Mouse (Mus musculus) embryo, embryonic 11.5 days (tissue): ENCODE data around the gene Hoxa1.

Experiments used
- DNase-seq: peaks from one replicate; pipeline ENCODE4 v3.0.0-alpha.2; 2012; ENCODE audit warnings: low read depth, low spot score

The Hoxa1 gene

GRCm38 (mm10) chr6:52170898-52171223, 12.7 kb upstream of the Hoxa1 start:
- DNase-seq: no peak

GRCm38 (mm10) chr6:52170166-52170897, 12.2 kb upstream of the Hoxa1 start:
- DNase-seq: no peak

GRCm38 (mm10) chr6:52169499-52170165, 11.5 kb upstream of the Hoxa1 start:
- no peak for DNase-seq

- DNase-seq: no peak
Measured at GRCm38 (mm10) chr6:52168191-52169055, 10.3 kb upstream of the Hoxa1 start.

- no peak for DNase-seq
Measured at GRCm38 (mm10) chr6:52167736-52168161, 9.6 kb upstream of the Hoxa1 start.

GRCm38 (mm10) chr6:52167176-52167575, 9.1 kb upstream of the Hoxa1 start:
- no peak for DNase-seq

- DNase-seq: no peak
Measured at GRCm38 (mm10) chr6:52166431-52167077, 8.4 kb upstream of the Hoxa1 start.

GRCm38 (mm10) chr6:52165441-52166370, 7.6 kb upstream of the Hoxa1 start:
- DNase-seq: no peak

- no peak for DNase-seq
Measured at GRCm38 (mm10) chr6:52164626-52165440, 6.7 kb upstream of the Hoxa1 start, which contains the start of gene Hoxa2. TSS of gene Hoxa2 (minus strand) at chr6:52164831.

GRCm38 (mm10) chr6:52164051-52164625, 6.0 kb upstream of the Hoxa1 start:
- no peak for DNase-seq

GRCm38 (mm10) chr6:52163366-52164031, 5.4 kb upstream of the Hoxa1 start:
- DNase-seq: no peak

GRCm38 (mm10) chr6:52162611-52163365, 4.7 kb upstream of the Hoxa1 start:
- no peak for DNase-seq

- no peak for DNase-seq
Measured at GRCm38 (mm10) chr6:52162093-52162380, 3.9 kb upstream of the Hoxa1 start.

- DNase-seq: no peak
Measured at GRCm38 (mm10) chr6:52161336-52162092, 3.4 kb upstream of the Hoxa1 start.

GRCm38 (mm10) chr6:52160511-52161335, 2.6 kb upstream of the Hoxa1 start:
- no peak for DNase-seq

GRCm38 (mm10) chr6:52159979-52160378, 1.9 kb upstream of the Hoxa1 start:
- no peak for DNase-seq
